Mouse (Mus musculus): ENCODE results near the gene Hapln4.
A peak's percentile ranks its signal among the peaks of the same experiment; 100 is the strongest.

Gene Hapln4

DNA sequence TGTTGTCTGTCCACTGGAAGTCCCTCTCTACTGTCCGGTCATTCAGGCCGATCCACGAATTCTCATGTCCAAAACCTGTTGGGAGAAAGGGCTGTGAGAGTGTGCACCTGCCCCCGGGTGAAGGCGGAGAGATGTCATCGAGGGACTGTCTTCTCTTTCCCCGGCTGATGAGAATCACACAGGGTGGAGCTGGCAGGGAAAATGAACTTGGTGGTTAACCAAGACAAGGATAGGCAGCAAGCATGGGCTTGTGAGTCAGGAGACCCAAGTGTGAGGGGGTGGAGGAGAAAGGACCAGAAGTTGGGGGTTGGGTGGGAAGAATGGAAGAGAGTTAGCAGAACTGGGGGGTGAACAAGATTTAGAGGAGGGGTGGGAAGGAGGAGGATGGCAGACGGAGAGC lies 17.0 kb downstream of the Hapln4 start:
- no peak for DNase-seq (ENCODE audit: low read depth)

DNA sequence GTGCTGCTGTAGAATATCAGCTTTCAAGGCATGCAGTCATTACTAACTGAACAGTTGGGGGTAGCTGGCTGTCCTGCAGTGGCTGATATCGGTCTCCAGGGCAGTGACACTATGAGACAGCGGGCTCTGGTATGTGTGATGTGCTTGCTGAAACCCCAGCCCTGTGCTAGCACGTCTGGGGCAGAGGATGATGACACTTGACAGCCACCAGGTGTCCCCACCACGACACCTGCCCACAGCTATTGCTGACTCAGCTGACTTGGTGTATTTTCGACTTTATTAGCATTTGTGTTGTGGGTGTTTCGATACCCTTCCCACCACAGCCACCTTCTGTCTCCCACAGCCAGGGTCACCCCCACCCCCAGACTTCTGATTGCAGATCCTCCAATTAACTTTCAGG lies 21.2 kb downstream of the Hapln4 start:
- DNase-seq (ENCODE audit: low read depth): no peak

DNA sequence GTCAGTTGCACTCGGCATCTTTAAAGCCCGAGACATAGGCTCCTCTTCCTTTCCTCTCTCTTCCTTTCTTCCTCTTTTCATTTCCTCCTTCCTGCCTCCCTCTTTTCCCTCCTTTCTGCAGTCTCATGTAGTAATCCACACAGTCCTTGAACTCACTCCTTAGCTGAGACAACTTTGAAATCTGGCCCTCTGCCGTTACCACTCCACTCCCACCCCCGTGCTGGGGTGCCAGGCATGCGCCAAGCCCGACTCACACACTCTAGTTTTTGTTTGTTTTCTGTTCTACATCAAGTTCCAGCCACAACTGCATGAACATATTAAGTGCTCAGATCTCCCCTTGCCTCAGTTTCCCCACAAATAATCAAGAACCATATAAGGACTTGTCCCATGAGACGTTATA lies 21.7 kb downstream of the Hapln4 start:
- DNase-seq (ENCODE audit: low read depth): no peak

DNA sequence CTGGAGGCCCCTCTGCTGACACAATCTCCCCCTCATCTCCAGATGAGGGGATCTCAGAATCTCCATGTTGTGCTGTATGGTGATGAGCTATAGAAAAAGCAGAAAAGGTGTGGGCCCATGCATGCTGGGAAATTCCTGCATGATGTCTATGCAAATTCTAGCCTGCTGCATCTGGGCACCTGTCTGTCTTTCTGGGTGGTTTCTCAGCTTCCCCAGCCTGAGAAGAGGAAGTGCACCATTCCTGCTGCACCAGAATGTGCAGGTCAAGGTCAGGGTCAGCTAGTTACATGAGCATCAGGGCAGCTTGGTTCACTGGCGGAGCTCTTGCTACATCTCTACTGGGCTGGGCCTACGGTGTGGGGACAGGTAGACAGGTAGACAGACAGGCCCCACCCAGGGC lies 27.2 kb downstream of the Hapln4 start:
- no peak for DNase-seq (ENCODE audit: low read depth)

DNA sequence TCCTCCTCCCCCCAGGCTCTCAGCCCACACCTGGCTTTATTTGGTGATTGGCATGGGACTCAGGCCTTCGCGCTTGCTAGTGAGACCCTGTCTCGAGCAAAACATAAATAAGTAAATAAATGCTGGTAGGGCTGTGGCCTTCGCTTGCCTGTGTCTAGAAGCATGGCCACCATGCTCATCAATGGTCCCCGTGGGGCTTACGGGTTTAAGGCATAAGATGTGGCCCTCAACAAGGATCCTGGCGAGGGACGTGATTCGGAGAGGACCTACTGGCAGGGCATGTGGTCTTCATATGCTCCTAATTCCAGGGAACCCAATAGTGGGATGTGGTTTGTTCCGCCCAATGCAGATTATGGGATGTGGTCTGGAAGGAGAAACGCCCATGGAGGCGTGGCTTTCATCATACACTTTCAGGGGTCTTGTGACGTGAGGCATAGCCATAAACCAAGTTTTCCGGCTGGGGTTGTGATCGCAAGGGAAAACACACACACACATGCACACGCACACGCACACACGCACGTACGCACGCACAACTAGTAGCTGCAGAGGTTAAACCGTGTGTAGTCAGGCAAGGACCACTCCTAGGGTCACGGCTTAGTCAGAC lies 28.0 kb downstream of the Hapln4 start:
- DNase-seq (ENCODE audit: low read depth): no peak

DNA sequence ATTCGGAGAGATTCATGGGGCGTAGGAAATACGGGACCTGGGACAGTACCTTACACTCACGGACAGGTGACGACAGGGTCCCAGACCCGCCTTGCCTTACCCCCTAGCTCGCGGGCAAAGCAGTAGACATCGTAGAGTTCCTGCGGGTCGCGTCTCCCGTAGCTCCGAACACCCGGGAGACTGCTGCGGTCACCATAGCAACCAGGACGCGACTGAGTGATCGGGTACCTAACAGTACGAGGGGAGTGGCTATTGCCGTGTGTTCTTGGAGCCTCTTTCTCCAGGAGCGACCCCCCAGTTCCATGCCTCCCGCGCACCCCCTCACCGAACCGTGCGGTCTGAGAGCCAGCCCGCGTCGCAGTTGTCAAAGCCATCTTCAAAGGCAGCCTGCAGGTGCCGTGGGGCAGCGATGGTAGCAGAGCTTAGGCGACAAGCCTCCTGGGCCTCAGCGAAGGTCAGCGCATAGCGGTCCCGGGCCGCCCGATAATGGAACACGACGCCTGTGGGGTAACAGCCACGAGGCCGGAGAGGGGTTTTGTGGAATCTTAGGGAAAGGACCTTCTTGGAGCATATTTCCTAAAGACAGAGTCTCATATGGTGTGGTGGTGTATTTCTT lies 29.3 kb downstream of the Hapln4 start:
- DNase-seq (ENCODE audit: low read depth): no peak

DNA sequence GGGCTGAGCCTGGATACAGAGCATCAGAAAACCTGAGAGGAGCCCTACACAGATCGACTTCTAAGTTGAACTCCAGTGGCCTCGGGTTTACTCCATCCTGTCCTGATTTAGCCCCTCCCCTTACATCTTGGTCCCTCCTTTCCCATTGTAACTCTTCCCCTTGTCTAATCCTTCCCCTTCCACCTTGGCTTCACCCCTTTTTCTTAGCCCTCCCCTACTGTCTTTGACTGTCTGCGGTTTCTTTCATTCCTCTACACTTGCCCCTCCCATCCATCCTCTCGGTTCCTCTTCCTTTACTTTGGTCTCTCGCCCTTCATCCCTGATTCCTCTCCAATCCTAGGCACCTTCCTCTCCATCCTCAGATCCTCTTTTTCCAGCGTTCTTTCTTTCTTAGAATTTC lies 31.2 kb downstream of the Hapln4 start:
- DNase-seq (ENCODE audit: low read depth): no peak

DNA sequence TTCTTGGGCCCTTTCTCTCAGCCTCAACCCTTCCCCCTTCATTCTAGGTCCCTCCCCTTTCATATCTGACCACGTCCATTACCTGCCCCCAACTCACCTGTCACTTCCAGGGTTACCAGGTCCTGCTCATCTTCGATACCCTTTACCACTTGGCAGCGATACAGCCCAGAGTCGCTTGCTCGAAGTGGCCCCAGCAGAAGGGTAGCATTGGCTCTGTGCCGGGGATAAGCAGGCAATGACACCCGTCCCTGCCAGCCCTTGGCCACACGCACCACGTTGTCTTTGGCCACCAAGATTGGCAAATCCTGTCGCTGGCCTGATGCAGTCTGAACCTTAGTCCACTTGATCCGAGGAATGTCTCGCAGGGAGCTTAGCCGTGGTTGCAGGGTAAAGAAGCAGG lies 31.6 kb downstream of the Hapln4 start:
- no peak for DNase-seq (ENCODE audit: low read depth)

DNA sequence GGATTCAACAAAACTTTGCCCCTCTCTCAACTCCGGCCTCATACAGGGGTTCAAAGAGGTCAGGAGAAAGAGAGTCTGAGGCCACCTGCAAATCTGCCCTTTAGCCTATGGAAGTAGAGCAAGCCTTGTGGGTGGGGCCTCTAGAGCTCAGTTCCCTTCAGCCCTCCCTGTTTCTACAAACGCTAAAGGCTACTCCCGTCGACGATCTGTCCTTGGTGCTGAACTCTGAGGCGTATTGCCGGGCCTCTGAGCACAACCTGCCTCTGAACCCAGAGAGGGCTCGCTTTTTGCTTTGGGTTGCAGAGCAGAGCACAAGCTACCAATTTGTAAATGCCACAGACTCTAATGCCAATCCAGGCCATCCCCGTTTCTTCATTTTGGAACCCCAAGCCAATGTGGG lies 34.4 kb downstream of the Hapln4 start:
- no peak for DNase-seq (ENCODE audit: low read depth)

DNA sequence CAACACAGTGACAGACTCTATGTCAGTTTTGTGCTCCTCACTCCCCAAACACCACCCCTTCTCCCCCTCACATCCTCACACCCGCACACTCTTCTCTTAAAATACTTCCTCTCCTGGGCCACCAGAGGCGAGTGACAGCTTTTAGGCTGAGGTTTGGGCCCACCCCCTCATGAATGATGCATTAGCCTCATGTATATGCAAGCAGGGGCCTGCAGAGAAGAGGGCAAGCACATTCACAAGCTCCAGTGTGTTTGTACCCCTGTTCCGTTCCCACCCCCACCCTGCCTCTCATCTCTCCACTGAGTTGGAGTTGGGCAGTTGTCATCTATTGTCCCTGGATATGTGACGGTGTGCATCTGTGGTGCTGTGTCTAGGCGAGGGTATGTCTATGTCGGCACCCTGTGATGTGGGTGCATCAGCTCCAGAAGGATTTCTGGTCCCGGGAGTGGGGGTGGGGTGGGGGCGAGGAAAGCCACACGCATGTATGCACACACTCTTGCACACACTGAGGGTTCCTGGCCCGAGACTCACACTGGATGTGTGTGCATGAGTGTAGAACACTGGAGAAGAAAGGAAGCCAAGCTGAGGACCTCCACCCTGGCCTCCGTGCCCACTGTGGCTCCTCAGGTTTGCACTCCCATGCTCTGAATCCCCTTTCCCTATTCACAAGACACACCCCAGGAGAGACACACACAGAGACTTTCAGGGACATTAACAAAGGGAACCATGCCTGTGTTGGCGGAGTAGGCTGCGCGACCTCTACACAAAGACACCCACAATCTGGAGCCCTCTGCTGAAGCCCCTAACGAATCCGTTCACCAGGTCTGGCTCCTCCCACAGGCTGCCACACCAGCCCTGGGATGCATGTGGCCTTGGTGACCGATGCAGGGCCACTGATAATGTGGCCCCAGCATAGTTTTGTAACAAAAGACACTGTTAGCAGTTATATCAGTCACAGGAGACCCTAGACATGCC lies 35.8 kb downstream of the Hapln4 start:
- no peak for DNase-seq (ENCODE audit: low read depth)

DNA sequence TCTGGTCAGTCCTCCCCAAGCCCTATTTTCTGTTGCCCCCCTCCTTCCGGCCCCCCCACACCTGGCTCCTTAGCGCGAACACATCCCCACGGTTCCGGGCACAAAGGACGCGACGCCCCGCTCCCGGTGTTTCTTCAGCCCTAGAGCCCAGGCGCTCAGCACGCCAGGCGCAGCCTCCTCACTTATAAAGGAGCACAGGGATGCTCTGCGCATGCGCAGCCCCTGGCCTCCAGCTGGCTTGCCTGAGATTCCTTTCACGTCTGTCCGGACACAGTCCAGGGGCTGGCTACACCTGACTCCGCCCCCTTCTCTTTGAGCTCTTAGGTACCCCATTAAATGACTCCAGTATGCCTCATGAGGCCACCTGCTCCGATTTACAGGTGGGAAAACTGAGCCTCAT lies 37.4 kb downstream of the Hapln4 start, which contains the start of gene Ncan:
Gene Ncan (minus strand): TSS at position 207 of the 400 bp plus-strand sequence.
- no peak for DNase-seq (ENCODE audit: low read depth)

DNA sequence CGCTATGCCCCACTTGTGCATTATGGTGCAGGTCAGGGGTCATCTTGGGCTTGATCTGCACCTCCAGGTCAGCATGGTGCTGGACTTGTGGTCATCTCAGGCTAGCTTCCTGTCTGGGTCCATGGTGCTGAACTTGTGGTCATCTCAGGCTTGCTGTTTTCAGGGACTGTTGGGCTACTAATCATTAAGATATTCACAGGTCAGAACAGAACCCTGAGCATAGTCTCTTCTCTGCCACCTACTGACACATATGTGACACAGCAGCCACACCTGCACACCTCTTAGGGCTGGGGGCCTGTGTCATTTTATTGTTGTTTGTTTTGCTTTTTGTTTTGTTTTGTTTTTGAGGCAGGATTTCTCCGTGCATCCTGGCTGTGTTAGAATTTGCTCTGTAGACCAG lies 39.6 kb downstream of the Hapln4 start:
- no peak for DNase-seq (ENCODE audit: low read depth)

DNA sequence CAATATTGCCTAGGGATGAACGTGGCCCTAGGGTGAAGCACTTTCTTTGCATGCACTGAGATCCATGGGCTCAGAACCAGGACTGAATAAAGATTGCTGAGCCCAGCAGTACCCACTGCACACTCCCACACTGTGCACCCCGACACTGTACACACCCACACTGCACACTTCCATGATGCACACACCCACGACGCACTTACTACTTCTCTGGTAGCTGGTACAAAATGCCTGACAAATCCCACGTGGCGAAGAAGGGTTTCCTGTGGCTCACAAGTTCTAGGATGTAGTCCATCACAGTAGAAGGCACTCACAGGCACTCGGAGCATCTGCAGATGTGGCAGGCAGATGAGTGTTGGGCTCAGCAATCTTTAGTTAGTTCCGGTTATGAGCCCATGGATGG lies 41.7 kb downstream of the Hapln4 start:
- DNase-seq (ENCODE audit: low read depth): no peak

DNA sequence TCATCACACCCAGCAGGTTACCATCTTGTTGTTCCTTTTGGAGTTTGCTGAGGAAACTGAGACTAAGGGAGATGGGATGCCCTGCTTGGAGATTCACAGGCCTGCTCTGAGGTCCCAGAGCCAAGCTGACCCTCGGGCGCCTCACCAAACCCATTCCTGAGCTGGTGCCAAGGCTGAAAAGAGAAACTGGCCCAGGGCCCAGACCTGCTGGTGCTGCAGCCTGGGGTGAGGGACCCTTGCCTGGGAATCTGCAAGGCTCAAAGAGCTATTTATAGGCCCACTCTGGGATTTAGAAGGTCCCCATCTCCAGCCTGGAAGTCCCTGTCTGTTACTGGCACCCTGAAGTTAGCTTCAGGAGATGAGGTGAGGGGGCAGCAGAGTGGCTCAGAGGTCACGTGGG lies 45.2 kb downstream of the Hapln4 start:
- DNase-seq (ENCODE audit: low read depth): no peak

DNA sequence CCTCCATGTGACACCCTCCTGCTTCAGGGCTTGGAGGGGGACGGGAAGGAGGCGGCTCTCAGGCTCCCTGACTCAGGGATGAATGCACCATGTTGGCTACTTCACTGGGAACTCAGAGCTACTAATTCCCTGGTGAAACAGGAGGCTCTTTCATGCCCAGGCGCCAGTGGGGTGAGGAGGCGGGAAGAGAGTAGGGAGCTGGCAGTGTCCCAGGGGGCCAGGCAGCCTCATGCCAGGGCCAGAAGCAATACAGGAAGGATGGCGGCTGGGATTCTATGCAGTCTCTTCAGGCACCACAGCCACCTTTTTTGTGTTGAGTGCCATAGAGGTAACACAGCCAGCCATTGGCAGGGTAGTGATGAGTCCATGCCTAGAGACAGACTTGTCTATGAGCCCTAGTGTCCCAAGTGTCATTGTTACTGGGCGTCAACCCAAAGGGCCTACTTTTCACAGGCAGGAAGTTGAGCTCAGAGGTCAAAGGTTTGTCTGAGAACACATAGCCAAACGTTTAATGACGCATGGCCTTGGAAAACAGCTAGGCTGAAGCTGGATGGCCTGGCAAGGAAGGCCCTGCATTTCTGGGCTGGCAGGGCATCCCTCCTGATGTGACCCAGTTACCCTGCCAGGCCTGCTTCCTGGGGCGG lies 46.2 kb downstream of the Hapln4 start:
- DNase-seq (ENCODE audit: low read depth): peak; percentile 88

DNA sequence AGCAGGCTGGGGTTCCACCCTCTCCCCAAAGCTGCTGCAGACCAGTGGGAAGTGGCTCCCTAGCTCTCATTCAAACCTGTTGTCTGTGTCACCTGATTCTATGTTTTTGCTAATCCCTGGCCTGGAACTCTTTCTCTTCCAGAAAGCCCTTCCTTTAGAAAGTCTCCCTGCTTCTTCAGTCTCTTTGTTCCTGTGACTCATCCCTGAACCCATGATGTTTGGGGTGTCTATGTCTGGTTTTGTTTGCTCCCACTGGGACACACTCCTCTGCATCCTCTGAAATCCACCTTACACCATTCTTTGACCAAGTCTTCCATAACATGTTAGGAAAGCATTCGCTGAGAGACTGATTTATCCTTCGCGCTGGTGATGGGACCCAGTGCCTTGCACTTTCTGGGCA lies 46.8 kb downstream of the Hapln4 start:
- DNase-seq (ENCODE audit: low read depth): no peak

DNA sequence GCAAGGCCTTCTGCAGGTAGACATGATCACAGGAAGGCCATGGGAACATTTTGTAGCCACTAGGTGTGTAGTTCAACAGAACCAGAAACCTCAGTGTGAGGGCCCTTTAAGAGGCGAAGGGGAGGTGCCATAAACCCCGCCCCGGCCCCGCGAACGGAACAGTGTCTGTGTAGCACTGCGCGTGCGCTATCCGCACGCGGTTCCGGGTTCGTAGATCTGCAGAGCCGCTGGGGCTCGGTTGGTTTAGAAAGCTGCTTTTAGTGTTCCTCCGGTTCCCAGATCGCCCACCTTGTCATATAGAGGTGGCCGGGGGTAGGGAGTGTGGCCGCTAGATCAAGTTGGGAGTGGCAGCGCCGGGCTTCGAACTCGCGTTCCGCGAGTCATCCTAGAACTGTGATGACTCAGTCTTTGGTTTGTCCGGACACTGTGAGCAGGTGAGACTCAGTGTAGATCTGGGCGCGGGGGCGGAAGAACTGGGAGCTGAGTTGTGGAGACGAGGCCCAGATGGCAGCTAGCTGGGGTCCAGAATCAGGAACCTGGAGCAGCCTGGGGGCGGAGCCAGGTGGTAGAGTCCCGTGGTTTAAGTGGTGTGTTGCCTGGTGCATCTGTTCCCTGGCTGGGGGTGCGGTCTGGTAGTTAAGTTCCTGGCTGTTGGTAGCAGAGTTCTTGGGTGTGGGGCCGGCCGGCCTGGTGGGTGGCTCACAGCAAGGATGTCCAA lies 48.1 kb downstream of the Hapln4 start, which contains the start of gene Nr2c2ap:
Gene Nr2c2ap (plus strand): TSS at position 168 of the 718 bp plus-strand sequence.
- peak; percentile 65 for DNase-seq (ENCODE audit: low read depth)

DNA sequence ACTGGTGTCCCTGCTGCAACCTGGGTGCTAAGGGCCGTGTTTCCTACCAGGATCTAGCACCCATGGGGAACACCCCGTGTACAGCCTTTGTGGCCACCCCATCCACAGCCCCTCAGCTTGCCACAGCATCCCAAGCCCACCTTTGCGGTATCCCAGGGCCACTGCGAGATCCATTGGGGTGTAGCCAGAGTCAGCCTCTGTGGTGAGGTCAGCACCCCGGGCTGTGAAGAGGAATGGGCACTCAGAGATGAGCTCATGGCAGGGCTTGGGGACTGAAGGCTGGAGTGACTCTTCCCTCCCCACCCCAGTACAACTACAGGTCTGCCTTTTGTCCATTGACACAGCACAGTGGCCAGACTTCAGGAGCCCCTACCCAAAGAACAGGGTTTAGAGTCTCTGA lies 50.8 kb downstream of the Hapln4 start:
- no peak for DNase-seq (ENCODE audit: low read depth)

DNA sequence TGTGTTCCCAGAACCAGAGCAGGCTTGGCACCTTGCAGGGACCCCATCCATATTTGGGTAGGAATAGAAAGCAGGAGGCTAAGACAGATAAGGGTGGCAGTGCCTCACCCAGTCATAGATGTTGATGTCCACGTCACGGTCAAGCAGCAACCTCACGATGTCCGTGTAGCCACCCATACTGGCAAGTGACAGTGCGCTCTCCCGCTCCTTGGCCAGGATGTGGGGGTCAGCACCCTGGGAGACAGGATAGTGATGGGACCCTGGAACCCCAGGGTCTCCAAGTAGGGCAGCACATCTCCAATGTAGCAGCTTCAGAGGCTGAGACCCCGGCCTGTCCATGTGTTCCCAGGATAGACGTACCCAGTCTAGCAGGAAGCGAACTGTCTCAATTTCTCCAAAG lies 51.7 kb downstream of the Hapln4 start:
- DNase-seq (ENCODE audit: low read depth): no peak

DNA sequence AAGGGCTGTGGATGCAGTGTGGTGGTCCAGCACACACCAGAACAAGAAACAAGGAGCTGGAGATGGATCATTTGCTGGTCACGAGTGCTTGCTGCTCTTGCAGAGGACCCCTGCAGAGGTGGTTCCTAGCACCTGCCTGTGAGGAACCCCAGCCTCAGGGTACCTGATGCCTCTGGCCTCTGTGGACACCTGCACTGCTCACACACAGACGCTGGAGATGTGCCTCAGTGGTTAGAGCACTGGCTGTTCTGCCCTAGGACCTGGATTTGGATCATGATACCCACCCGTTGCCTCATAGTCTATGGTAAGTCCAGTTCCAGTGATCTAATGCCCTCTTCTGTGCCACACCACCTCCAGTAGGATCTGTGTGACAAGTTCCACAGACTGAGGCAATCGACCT lies 53.3 kb downstream of the Hapln4 start:
- no peak for DNase-seq (ENCODE audit: low read depth)

DNA sequence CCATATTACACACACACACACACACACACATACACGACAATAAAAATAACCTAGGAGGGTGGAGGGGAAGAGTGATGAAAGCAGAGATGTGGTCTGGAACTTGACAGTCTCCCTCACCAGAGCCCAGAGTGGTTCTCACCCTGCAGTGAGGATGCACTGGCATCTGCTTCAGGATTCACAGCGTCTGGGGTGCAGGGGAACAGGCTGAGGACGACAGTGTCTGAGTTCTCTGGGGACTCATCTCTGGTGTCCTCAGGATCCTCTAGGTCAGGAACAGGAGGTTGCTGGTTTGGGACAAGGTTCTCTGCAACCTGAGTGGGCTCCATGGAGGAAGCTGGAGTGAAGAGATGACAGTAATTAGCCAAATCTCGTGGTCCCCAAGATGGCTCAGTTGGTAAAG lies 54.6 kb downstream of the Hapln4 start:
- DNase-seq (ENCODE audit: low read depth): no peak
